Mouse (Mus musculus): ENCODE data around the gene Pdyn. TPM values are rescaled to one million over a fixed set of nuclear protein-coding genes. Genes with fewer than 3 reads are reported as not detected.

The Pdyn gene
- polyA plus RNA-seq, 1 experiment from 2014 or later: 0.72 TPM

Other genes with a start within 250 kb of the Pdyn start
- not detected in 2 replicates for gene F830045P16Rik, start 163.2 kb downstream of the Pdyn start, polyA plus RNA-seq (2014; fragmentation: Nextera tagmentation; extraction: Ambion mirVana)
- gene Sirpa, start 107.0 kb downstream of the Pdyn start, polyA plus RNA-seq (2014; fragmentation: Nextera tagmentation; extraction: Ambion mirVana): 28.0 and 29.9 TPM in 2 replicates
- 11.8 and 13.1 TPM in 2 replicates for gene Stk35, start 100.7 kb upstream of the Pdyn start, polyA plus RNA-seq (2014; fragmentation: Nextera tagmentation; extraction: Ambion mirVana)

All from intestine, embryonic 14.5 days (tissue).